Mouse (Mus musculus): Measurements from ENCODE around the gene Tecpr2. TPM values are rescaled to one million over a fixed set of nuclear protein-coding genes. Genes with fewer than 3 reads are reported as not detected.

The Tecpr2 gene
- polyA plus RNA-seq, 1 experiment from 2014 or later, result 8.3 TPM

- H3K36me3 ChIP-seq (replicated peaks), result peaks cover 47% of the 10 kb centered on the region
Measured at GRCm38 (mm10) chr12:110975838-110976468, 86.9 kb downstream of the Tecpr2 start.

GRCm38 (mm10) chr12:110976589-110977344 lies 87.7 kb downstream of the Tecpr2 start:
- H3K9me3 ChIP-seq, result no peaks in the 10 kb centered on the region
- H3K4me2 ChIP-seq, result no peak overlapping the region; the same call in 1 of the 2 replicates
- WGBS, result 93% methylated on average over 59 of the region's 60 CpGs
- peaks cover 13% of the 10 kb centered on the region for H3K4me1 ChIP-seq
- no peak overlapping the region for H3K27ac ChIP-seq
- no peak overlapping the region for H3K9ac ChIP-seq
- H3K27me3 ChIP-seq, result no peaks in the 10 kb centered on the region
- ATAC-seq (ENCODE audit: low FRiP score), result no peak
- peaks cover 46% of the 10 kb centered on the region for H3K36me3 ChIP-seq (replicated peaks)
- no peak overlapping the region for H3K4me3 ChIP-seq (replicated peaks)

More at GRCm38 (mm10) chr12:110975838-110976468, 86.9 kb downstream of the Tecpr2 start:
- Histone ChIP-seq H3K9me3 (no peaks in the 10 kb centered on the region), H3K27me3 (no peaks in the 10 kb centered on the region), H3K27ac (no peak overlapping the region), H3K4me2 (0 out of 2 replicates have a peak overlapping the region, but pooled peaks have one; percentile 4), H3K4me1 (peaks cover 13% of the 10 kb centered on the region), H3K4me3 (replicated peaks) (no peak overlapping the region), H3K9ac (peak overlapping the region; percentile 17; the same call in 1 of the 2 replicates)
- WGBS, result 93% methylated on average over 4 of the region's 4 CpGs
- no peak for ATAC-seq (ENCODE audit: low FRiP score)

- H3K27me3 ChIP-seq, result no peaks in the 10 kb centered on the region
- peaks cover 13% of the 10 kb centered on the region for H3K4me1 ChIP-seq
- H3K4me2 ChIP-seq, result peak overlapping the region; percentile 96; the same call in 1 of the 2 replicates
- whole genome bisulfite sequencing, result 97% methylated on average over 18 of the region's 18 CpGs
- H3K4me3 ChIP-seq (replicated peaks), result peak overlapping the region; percentile 87; the same call in 1 of the 2 replicates
- no peak overlapping the region for H3K27ac ChIP-seq
- no peak for ATAC-seq (ENCODE audit: low FRiP score)
- peaks cover 46% of the 10 kb centered on the region for H3K36me3 ChIP-seq (replicated peaks)
- H3K9ac ChIP-seq, result 0 out of 2 replicates have a peak overlapping the region, but pooled peaks have one; percentile 84
- H3K9me3 ChIP-seq, result no peaks in the 10 kb centered on the region
Measured at GRCm38 (mm10) chr12:110977345-110977733, 88.3 kb downstream of the Tecpr2 start.

GRCm38 (mm10) chr12:110977896-110978606 lies 89.0 kb downstream of the Tecpr2 start:
- Histone ChIP-seq H3K9ac (peak overlapping the region; percentile 84), H3K36me3 (replicated peaks) (peaks cover 40% of the 10 kb centered on the region), H3K27me3 (no peaks in the 10 kb centered on the region), H3K4me1 (peaks cover 13% of the 10 kb centered on the region), H3K9me3 (no peaks in the 10 kb centered on the region), H3K4me3 (replicated peaks) (peak overlapping the region; percentile 87), H3K4me2 (peak overlapping the region; percentile 96), H3K27ac (peak overlapping the region; percentile 68; the same call in 1 of the 2 replicates)
- ATAC-seq (ENCODE audit: low FRiP score), result no peak; the same call in 1 of the 2 replicates
- WGBS, result 45% methylated on average over 14 of the region's 14 CpGs

- H3K27ac ChIP-seq, result peak within 1 kb of the TSS; percentile 68; the same call in 1 of the 2 replicates
- H3K4me1 ChIP-seq, result peaks cover 13% of the 10 kb centered on the region
- H3K9ac ChIP-seq, result peak within 1 kb of the TSS; percentile 84
- no peaks in the 10 kb centered on the region for H3K9me3 ChIP-seq
- under 1% methylated on average over 84 of the region's 90 CpGs for WGBS
- peak within 1 kb of the TSS; percentile 96 for H3K4me2 ChIP-seq
- no peaks in the 10 kb centered on the region for H3K27me3 ChIP-seq
- peak within 1 kb of the TSS; percentile 87 for H3K4me3 ChIP-seq (replicated peaks)
- ATAC-seq (ENCODE audit: low FRiP score), result peak; percentile 98
- H3K36me3 ChIP-seq (replicated peaks), result peaks cover 33% of the 10 kb centered on the region
Measured at GRCm38 (mm10) chr12:110978607-110979406, 89.7 kb downstream of the Tecpr2 start, which contains the start of gene Ankrd9. TSS of gene Ankrd9 (minus strand) at chr12:110979040.

GRCm38 (mm10) chr12:110979808-110980207 lies 90.7 kb downstream of the Tecpr2 start:
- peak overlapping the region; percentile 96; the same call in 1 of the 2 replicates for H3K4me2 ChIP-seq
- H3K9ac ChIP-seq, result peak overlapping the region; percentile 84; the same call in 1 of the 2 replicates
- H3K9me3 ChIP-seq, result no peaks in the 10 kb centered on the region
- no peak overlapping the region for H3K4me3 ChIP-seq (replicated peaks)
- peaks cover 26% of the 10 kb centered on the region for H3K36me3 ChIP-seq (replicated peaks)
- H3K27ac ChIP-seq, result no peak overlapping the region
- no peak for ATAC-seq (ENCODE audit: low FRiP score)
- no peaks in the 10 kb centered on the region for H3K27me3 ChIP-seq
- 92% methylated on average over 3 of the region's 3 CpGs for WGBS
- peaks cover 13% of the 10 kb centered on the region for H3K4me1 ChIP-seq

GRCm38 (mm10) chr12:110981736-110982135 lies 92.7 kb downstream of the Tecpr2 start:
- H3K36me3 ChIP-seq (replicated peaks), result peaks cover 7% of the 10 kb centered on the region
- no peak overlapping the region for H3K27ac ChIP-seq
- H3K9me3 ChIP-seq, result no peaks in the 10 kb centered on the region
- no peak overlapping the region for H3K4me3 ChIP-seq (replicated peaks)
- peaks cover 13% of the 10 kb centered on the region for H3K4me1 ChIP-seq
- no peaks in the 10 kb centered on the region for H3K27me3 ChIP-seq
- H3K4me2 ChIP-seq, result no peak overlapping the region
- no peak overlapping the region for H3K9ac ChIP-seq
- WGBS, result 92% methylated on average over 3 of the region's 3 CpGs
- ATAC-seq (ENCODE audit: low FRiP score), result no peak

GRCm38 (mm10) chr12:110983083-110983482 lies 94.0 kb downstream of the Tecpr2 start:
- Histone ChIP-seq H3K36me3 (replicated peaks) (no peaks in the 10 kb centered on the region), H3K4me1 (peaks cover 7% of the 10 kb centered on the region), H3K9me3 (no peaks in the 10 kb centered on the region), H3K27me3 (no peaks in the 10 kb centered on the region), H3K9ac (no peak overlapping the region), H3K4me2 (no peak overlapping the region), H3K27ac (no peak overlapping the region), H3K4me3 (replicated peaks) (no peak overlapping the region)
- 85% methylated on average over 8 of the region's 8 CpGs for WGBS
- ATAC-seq (ENCODE audit: low FRiP score), result no peak

- H3K4me1 ChIP-seq, result peaks cover 3% of the 10 kb centered on the region; the same call in 1 of the 2 replicates
- no peak overlapping the region for H3K4me3 ChIP-seq (replicated peaks)
- no peaks in the 10 kb centered on the region for H3K27me3 ChIP-seq
- ATAC-seq (ENCODE audit: low FRiP score), result no peak
- H3K4me2 ChIP-seq, result no peak overlapping the region
- H3K9ac ChIP-seq, result no peak overlapping the region
- WGBS, result 93% methylated on average over 8 of the region's 8 CpGs
- no peak overlapping the region for H3K27ac ChIP-seq
- H3K9me3 ChIP-seq, result no peaks in the 10 kb centered on the region
- H3K36me3 ChIP-seq (replicated peaks), result no peaks in the 10 kb centered on the region
Measured at GRCm38 (mm10) chr12:110983714-110984113, 94.7 kb downstream of the Tecpr2 start.

GRCm38 (mm10) chr12:110984598-110984997 lies 95.5 kb downstream of the Tecpr2 start:
- 77% methylated on average over 4 of the region's 4 CpGs for WGBS
- Histone ChIP-seq H3K4me3 (replicated peaks) (no peak overlapping the region), H3K4me2 (no peak overlapping the region), H3K36me3 (replicated peaks) (no peaks in the 10 kb centered on the region), H3K27ac (no peak overlapping the region), H3K9ac (no peak overlapping the region), H3K27me3 (no peaks in the 10 kb centered on the region), H3K4me1 (no peaks in the 10 kb centered on the region), H3K9me3 (no peaks in the 10 kb centered on the region)
- ATAC-seq (ENCODE audit: low FRiP score), result no peak

- H3K27me3 ChIP-seq, result no peaks in the 10 kb centered on the region
- H3K36me3 ChIP-seq (replicated peaks), result no peaks in the 10 kb centered on the region
- H3K9me3 ChIP-seq, result no peaks in the 10 kb centered on the region
- no peak overlapping the region for H3K4me3 ChIP-seq (replicated peaks)
- no peak overlapping the region for H3K9ac ChIP-seq
- no peaks in the 10 kb centered on the region for H3K4me1 ChIP-seq
- no peak overlapping the region for H3K27ac ChIP-seq
- 85% methylated on average over 9 of the region's 9 CpGs for WGBS
- ATAC-seq (ENCODE audit: low FRiP score), result no peak
- H3K4me2 ChIP-seq, result no peak overlapping the region
Measured at GRCm38 (mm10) chr12:110985141-110985540, 96.1 kb downstream of the Tecpr2 start.

Measured in forebrain, embryonic 12.5 days (tissue).